ENCODE assay signal across 11 mouse cellular contexts in the genomic region with DNA sequence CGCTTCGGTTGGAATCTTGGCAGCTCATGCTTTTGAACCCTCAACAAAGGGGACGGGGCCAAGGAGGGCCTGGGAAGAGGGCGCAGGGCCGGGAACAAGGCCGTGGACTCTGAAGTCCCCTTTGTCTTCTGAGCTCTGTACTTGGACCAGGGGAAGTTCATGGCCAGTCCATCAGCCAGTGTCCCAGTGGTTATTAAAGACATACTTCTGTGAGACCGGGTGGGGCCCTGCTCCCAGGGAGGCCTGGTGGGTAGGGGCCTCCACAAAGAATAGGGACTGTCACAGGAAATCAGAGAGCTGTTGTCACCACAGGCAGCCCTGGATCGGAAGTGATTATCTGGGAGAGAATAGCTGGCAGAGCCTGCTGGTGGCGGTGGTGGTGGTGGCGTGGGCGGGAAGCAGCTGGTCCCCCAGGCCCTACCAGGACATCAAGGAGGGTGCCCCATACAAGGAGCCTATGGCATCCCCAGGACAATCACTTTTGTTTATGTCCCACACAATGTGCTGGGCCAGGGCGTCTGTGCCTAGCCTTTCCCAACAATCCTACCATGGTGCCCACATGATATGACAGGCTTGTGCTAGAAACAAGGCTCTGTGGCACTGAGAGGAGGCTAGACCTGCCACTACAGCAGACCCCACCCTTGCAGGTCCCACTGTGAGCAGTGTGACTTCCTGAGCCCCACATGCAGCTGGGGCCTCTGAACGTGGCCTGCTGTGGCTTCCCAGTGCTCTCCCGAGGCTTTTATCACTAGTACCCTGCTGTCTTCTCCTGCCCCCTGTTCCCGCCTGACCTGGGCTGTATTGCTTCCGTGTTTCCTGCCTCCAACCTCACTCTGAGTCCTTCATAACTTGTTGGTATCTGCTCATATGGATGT.
DNase-seq lines count a peak whose midpoint lies in the region; ATAC-seq and TF ChIP-seq lines count a peak whose summit lies in the region.
"Had no signal": no experiment of that assay in that cellular context is flagged by ENCODE, and none has a peak within 500 bp of the region (broad histone marks: within the 10 kb centered on the region; RNA-seq: fewer than 3 reads in every experiment).

No protein-coding gene starts in this region.

- H3K4me3 ChIP-seq in heart, embryonic 15.5 days: no peak overlapping the region
- no peak overlapping the region for H3K4me3 ChIP-seq in gastrocnemius, adult 2 months
- H3K4me3 ChIP-seq: liver, embryonic 15.5 days had no signal

- no peak for TF ChIP-seq CTCF in gastrocnemius, adult 2 months (IDR thresholded peaks at IDR 0.05)

- H3K27me3 ChIP-seq in heart, embryonic 15.5 days: no peaks in the 10 kb centered on the region
- H3K27me3 ChIP-seq: liver, embryonic 15.5 days had no signal

- no peaks in the 10 kb centered on the region for H3K36me3 ChIP-seq in heart, embryonic 15.5 days
- H3K36me3 ChIP-seq: liver, embryonic 15.5 days had no signal

- 0 out of 2 replicates have a peak, but pooled peaks have one; percentile 34 for ATAC-seq in heart, embryonic 15.5 days (replicated peaks; ENCODE audit: insufficient number of reproducible peaks, insufficient read depth, low FRiP score, low read depth)
- peak; percentile 48 for ATAC-seq in megakaryocyte progenitor cell, adult 5-6 weeks (replicated peaks; ENCODE audit: poor library complexity)

- H3K4me1 ChIP-seq in heart, embryonic 15.5 days (replicated peaks): no peaks in the 10 kb centered on the region; the same call in 1 of the 2 replicates
- H3K4me1 ChIP-seq: liver, embryonic 15.5 days had no signal

- DNase-seq in heart, postnatal 10 days: no peak
- DNase-seq in right cerebral cortex, adult 18-20 months: peak; percentile 13
- no peak for DNase-seq in right cerebral cortex, postnatal 25 days
- DNase-seq in gastrocnemius, adult 2 months: no peak
- no peak for DNase-seq in right cerebral cortex, postnatal 14 days
- no peak for DNase-seq in cerebellum, adult 11-12 months
- DNase-seq: B cell, adult 2 months; cerebellum, adult 8-10 months had no signal

- no peaks in the 10 kb centered on the region for H3K9me3 ChIP-seq in heart, embryonic 15.5 days (replicated peaks)
- H3K9me3 ChIP-seq: liver, embryonic 15.5 days had no signal

- no peak overlapping the region for H3K4me2 ChIP-seq in heart, embryonic 15.5 days
- H3K4me2 ChIP-seq: liver, embryonic 15.5 days had no signal

- no peak overlapping the region for H3K9ac ChIP-seq in heart, embryonic 15.5 days
- H3K9ac ChIP-seq: liver, embryonic 15.5 days had no signal

- WGBS in heart, embryonic 15.5 days: 63% methylated on average over 16 of the region's 16 CpGs

- intact Hi-C loops in heart, postnatal 10 days (cut with DNase I): no loop called here
- intact Hi-C loops in gastrocnemius, adult 2 months (cut with DNase I): no loop called here

- no peak overlapping the region for H3K27ac ChIP-seq in heart, embryonic 15.5 days
- no peak overlapping the region for H3K27ac ChIP-seq in gastrocnemius, adult 2 months
- H3K27ac ChIP-seq: liver, embryonic 15.5 days had no signal
